Mouse (Mus musculus): Measurements from ENCODE around the gene Nfib. TPM values are rescaled to one million over a fixed set of nuclear protein-coding genes. Genes with fewer than 3 reads are reported as not detected.

The Nfib gene
- total and polyA plus RNA-seq, 3 experiments: not detected

- H3K27ac ChIP-seq (ENCODE audit: control insufficient read depth, low read depth, low read length): no peak overlapping the region
- DNase-seq (ENCODE audit: low read depth, low spot score): no peak
- H3K4me3 ChIP-seq (ENCODE audit: control insufficient read depth in 1 of 2, insufficient read depth in 1 of 2, low read depth in 2 of 2, low read length in 2 of 2): no peak overlapping the region
Measured at GRCm38 (mm10) chr4:82321008-82321407, 384.5 kb downstream of the Nfib start.

GRCm38 (mm10) chr4:82319388-82319787 lies 386.2 kb downstream of the Nfib start:
- TF ChIP-seq RAD21 (IDR thresholded peaks at IDR 0.05; ENCODE audit: low read depth, low read length): no peak
- no peak for TF ChIP-seq UBTF (IDR thresholded peaks at IDR 0.05; ENCODE audit: borderline replicate concordance, insufficient read depth, low read depth, low read length)
- TF ChIP-seq MAX (IDR thresholded peaks at IDR 0.05; ENCODE audit: low read length): no peak
- TF ChIP-seq ZMIZ1 (IDR thresholded peaks at IDR 0.05; ENCODE audit: low read depth, low read length): no peak
- TF ChIP-seq SMC3 (IDR thresholded peaks at IDR 0.05; ENCODE audit: low read depth, low read length): no peak
- TF ChIP-seq NRF1 (IDR thresholded peaks at IDR 0.05; ENCODE audit: insufficient read depth, low read depth, low read length, poor library complexity, severe bottlenecking): no peak
- no peak for TF ChIP-seq KAT2A (conservative IDR thresholded peaks at IDR 0.05; ENCODE audit: low read depth, low read length)
- H3K4me3 ChIP-seq (ENCODE audit: control insufficient read depth in 1 of 2, insufficient read depth in 1 of 2, low read depth in 2 of 2, low read length in 2 of 2): no peak overlapping the region
- H3K9me3 ChIP-seq (replicated peaks; ENCODE audit: insufficient read depth, low read length): no peaks in the 10 kb centered on the region
- H3K79me2 ChIP-seq (ENCODE audit: control insufficient read depth, insufficient read depth, low read length, poor library complexity): no peaks in the 10 kb centered on the region
- H3K4me1 ChIP-seq (ENCODE audit: control insufficient read depth in 1 of 2, insufficient read depth in 2 of 2, low read length in 2 of 2): no peaks in the 10 kb centered on the region
- no peak overlapping the region for H3K27ac ChIP-seq (ENCODE audit: control insufficient read depth, low read depth, low read length)
- H3K36me3 ChIP-seq (ENCODE audit: control insufficient read depth in 1 of 2, insufficient read depth in 2 of 2, low read length in 2 of 2): no peaks in the 10 kb centered on the region
- no peak overlapping the region for H3K9ac ChIP-seq (ENCODE audit: control insufficient read depth, low read depth, low read length, poor library complexity, severe bottlenecking)
- H3K27me3 ChIP-seq (ENCODE audit: control insufficient read depth in 1 of 2, insufficient read depth in 2 of 2, low read length in 2 of 2): no peaks in the 10 kb centered on the region
- no peak for DNase-seq (ENCODE audit: low read depth, low spot score)

More at GRCm38 (mm10) chr4:82321008-82321407, 384.5 kb downstream of the Nfib start:
- H3K9ac ChIP-seq (ENCODE audit: control insufficient read depth, low read depth, low read length, poor library complexity, severe bottlenecking): no peak overlapping the region
- no peaks in the 10 kb centered on the region for H3K4me1 ChIP-seq (ENCODE audit: control insufficient read depth in 1 of 2, insufficient read depth in 2 of 2, low read length in 2 of 2)
- H3K79me2 ChIP-seq (ENCODE audit: control insufficient read depth, insufficient read depth, low read length, poor library complexity): no peaks in the 10 kb centered on the region
- no peaks in the 10 kb centered on the region for H3K27me3 ChIP-seq (ENCODE audit: control insufficient read depth in 1 of 2, insufficient read depth in 2 of 2, low read length in 2 of 2)
- H3K36me3 ChIP-seq (ENCODE audit: control insufficient read depth in 1 of 2, insufficient read depth in 2 of 2, low read length in 2 of 2): no peaks in the 10 kb centered on the region
- no peaks in the 10 kb centered on the region for H3K9me3 ChIP-seq (replicated peaks; ENCODE audit: insufficient read depth, low read length)
- TF ChIP-seq BHLHE40 (IDR thresholded peaks at IDR 0.05; ENCODE audit: borderline replicate concordance, low read depth, low read length): no peak
- no peak for TF ChIP-seq TBP (IDR thresholded peaks at IDR 0.05; ENCODE audit: low read depth, low read length)
- peak; percentile 60 for TF ChIP-seq USF1 (IDR thresholded peaks at IDR 0.05; ENCODE audit: low read depth, low read length)

DNA sequence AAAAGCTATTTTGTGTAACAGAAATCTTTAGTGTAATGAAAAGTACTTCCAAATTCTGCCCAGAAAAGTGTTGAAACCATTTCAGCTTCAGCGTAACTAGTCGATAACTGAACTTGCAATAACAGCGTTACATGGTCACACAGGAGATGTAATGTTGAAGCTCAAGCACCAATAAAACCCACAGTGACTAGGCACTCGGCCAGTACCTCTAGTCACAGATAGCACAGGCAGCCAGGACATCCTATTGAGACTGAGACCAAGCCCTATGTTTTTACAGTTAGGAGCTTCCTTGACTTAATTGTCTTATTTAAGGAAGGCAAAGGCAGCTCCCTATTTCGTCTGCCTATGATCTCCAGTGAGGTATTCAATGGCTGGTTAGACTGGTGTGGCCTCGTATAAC lies 389.4 kb downstream of the Nfib start:
- Histone ChIP-seq H3K79me2 (ENCODE audit: control insufficient read depth, insufficient read depth, low read length, poor library complexity) (no peaks in the 10 kb centered on the region), H3K36me3 (ENCODE audit: control insufficient read depth in 1 of 2, insufficient read depth in 2 of 2, low read length in 2 of 2) (no peaks in the 10 kb centered on the region), H3K27me3 (ENCODE audit: control insufficient read depth in 1 of 2, insufficient read depth in 2 of 2, low read length in 2 of 2) (no peaks in the 10 kb centered on the region), H3K4me1 (ENCODE audit: control insufficient read depth in 1 of 2, insufficient read depth in 2 of 2, low read length in 2 of 2) (no peaks in the 10 kb centered on the region), H3K27ac (ENCODE audit: control insufficient read depth, low read depth, low read length) (no peak overlapping the region), H3K9ac (ENCODE audit: control insufficient read depth, low read depth, low read length, poor library complexity, severe bottlenecking) (no peak overlapping the region), H3K9me3 (replicated peaks; ENCODE audit: insufficient read depth, low read length) (no peaks in the 10 kb centered on the region), H3K4me3 (ENCODE audit: control insufficient read depth in 1 of 2, insufficient read depth in 1 of 2, low read depth in 2 of 2, low read length in 2 of 2) (no peak overlapping the region)
- TF ChIP-seq GATA1 (IDR thresholded peaks at IDR 0.05; ENCODE audit: low read depth, low read length): no peak
- no peak for TF ChIP-seq UBTF (IDR thresholded peaks at IDR 0.05; ENCODE audit: borderline replicate concordance, insufficient read depth, low read depth, low read length)
- TF ChIP-seq USF2 (IDR thresholded peaks at IDR 0.05; ENCODE audit: borderline replicate concordance in 1 of 2, insufficient read depth in 1 of 2, low read depth in 1 of 2, low read length in 2 of 2): no peak
- no peak for TF ChIP-seq ZMIZ1 (IDR thresholded peaks at IDR 0.05; ENCODE audit: low read depth, low read length)
- no peak for TF ChIP-seq ZC3H11A (IDR thresholded peaks at IDR 0.05; ENCODE audit: low read depth, low read length)
- TF ChIP-seq TAL1 (IDR thresholded peaks at IDR 0.05; ENCODE audit: low read length): no peak
- TF ChIP-seq JUND (IDR thresholded peaks at IDR 0.05; ENCODE audit: low read depth, low read length): no peak
- no peak for TF ChIP-seq ZNF384 (IDR thresholded peaks at IDR 0.05; ENCODE audit: low read depth, low read length)
- TF ChIP-seq KAT2A (conservative IDR thresholded peaks at IDR 0.05; ENCODE audit: low read depth, low read length): no peak
- TF ChIP-seq SIN3A (IDR thresholded peaks at IDR 0.05; ENCODE audit: low read length): no peak
- no peak for TF ChIP-seq BHLHE40 (IDR thresholded peaks at IDR 0.05; ENCODE audit: borderline replicate concordance, low read depth, low read length)
- no peak for TF ChIP-seq CHD2 (IDR thresholded peaks at IDR 0.05; ENCODE audit: low read length)
- DNase-seq (ENCODE audit: low read depth, low spot score): no peak
